Mouse (Mus musculus) heart, embryonic 16.5 days (tissue): Measurements from ENCODE around the gene Zdhhc18. TPM values are rescaled to one million over a fixed set of nuclear protein-coding genes. Genes with fewer than 3 reads are reported as not detected.
"Not testable (repeated sequence)": the region's sequence is repeated elsewhere in the genome, so short reads cannot be mapped to it uniquely, and the experiment has no call there.

ENCODE experiments used
- ATAC-seq: fragments of 200-750 bp; cut with Nextera tagmentation; replicated peaks from 2 replicates; pipeline ENCODE4 v1.8.0; 2017; ENCODE audit warnings: moderate number of reproducible peaks; ENCODE audit not compliant: insufficient read depth, low FRiP score; ENCODE audit errors: extremely low read depth
- H3K27ac ChIP-seq: fragments of 300-500 bp; sonication (generic); 2 replicates; pipeline ENCODE4 v1.5.1; 2014; ENCODE audit warnings: mild to moderate bottlenecking, low read length, control low read depth, moderate library complexity
- H3K27me3 ChIP-seq: fragments of 300-500 bp; sonication (generic); 2 replicates; pipeline ENCODE4 v1.6.1; 2014; ENCODE audit warnings: low read length, mixed read lengths; ENCODE audit not compliant: control insufficient read depth, insufficient read depth
- H3K36me3 ChIP-seq: fragments of 300-500 bp; sonication (generic); 2 replicates; pipeline ENCODE4 v1.6.1; 2014; ENCODE audit not compliant: control insufficient read depth, insufficient read depth
- H3K4me1 ChIP-seq: fragments of 300-500 bp; sonication (generic); 2 replicates; pipeline ENCODE4 v1.6.1; 2014; ENCODE audit warnings: low read length, mixed read lengths; ENCODE audit not compliant: control insufficient read depth, insufficient read depth
- H3K4me2 ChIP-seq: fragments of 300-500 bp; sonication (generic); 2 replicates; pipeline ENCODE4 v1.6.1; 2014; ENCODE audit warnings: low read depth, mild to moderate bottlenecking, control low read depth, low read length
- H3K4me3 ChIP-seq: fragments of 300-500 bp; sonication (generic); 2 replicates; pipeline ENCODE4 v1.5.1; 2014; ENCODE audit warnings: mild to moderate bottlenecking, control low read depth, low read length
- H3K9ac ChIP-seq: fragments of 300-500 bp; sonication (generic); 2 replicates; pipeline ENCODE4 v1.6.1; 2014; ENCODE audit warnings: low read length, control low read depth
- H3K9me3 ChIP-seq: fragments of 300-500 bp; sonication (generic); replicated peaks from 2 replicates; pipeline ENCODE4 v1.6.1; 2016; ENCODE audit warnings: low read length; ENCODE audit not compliant: control insufficient read depth
- WGBS: fragments of 180-500 bp; shearing (Covaris S2); extraction: QIAGEN DNeasy Blood & Tissue Kit; methylation state at CpG from one replicate; pipeline ENCODE4 v1.1.7; 2014; 5-methylcytosine and 5-hydroxymethylcytosine counted together
- polyA plus RNA-seq: library from polyadenylated mRNA; unstranded; fragments of >200 nt; fragmentation: Nextera tagmentation; extraction: Ambion mirVana; gene quantifications from 2 replicates; pipeline ENCODE4 v1.2.1, GENCODE M21; 2015

Zdhhc18 gene
- polyA plus RNA-seq, 1 experiment from 2014 or later = 2.2 TPM

DNA sequence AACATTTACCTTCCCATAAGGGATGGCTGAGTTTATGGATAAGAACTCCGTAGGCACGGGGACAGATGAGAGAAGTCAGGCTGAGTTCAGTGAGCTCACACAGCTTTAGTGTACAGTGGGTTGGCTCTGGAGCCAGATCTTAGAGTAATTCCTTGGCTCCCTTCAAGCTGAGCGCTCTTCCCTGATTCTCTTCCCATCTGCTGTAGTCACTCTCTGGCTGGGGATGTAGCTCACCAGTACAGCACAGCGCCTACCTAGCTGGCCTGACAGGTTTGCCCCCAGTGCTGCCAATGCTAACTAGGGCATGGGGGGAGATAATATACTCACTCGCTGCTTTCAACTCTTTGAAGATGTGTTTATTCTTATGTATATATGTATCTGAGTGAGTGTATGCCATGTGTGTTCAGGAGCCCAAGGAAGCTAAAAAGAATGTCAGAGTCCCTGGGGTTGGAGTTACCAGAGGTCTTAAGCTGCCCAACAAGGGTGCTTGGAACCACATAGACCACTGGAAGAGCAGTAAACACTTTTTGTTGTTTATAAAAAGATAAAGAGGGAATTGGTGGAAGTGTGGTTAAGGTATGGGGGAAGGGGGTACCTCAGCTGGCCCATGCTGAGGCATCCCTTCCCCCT is 8.0 kb upstream of the Zdhhc18 start:
- no peak overlapping the region for H3K9ac ChIP-seq
- H3K4me1 ChIP-seq = peaks cover 27% of the 10 kb centered on the region
- H3K36me3 ChIP-seq = 0 out of 2 replicates have a peak, but pooled peaks cover 6% of the 10 kb centered on the region
- H3K27ac ChIP-seq = no peak overlapping the region
- no peaks in the 10 kb centered on the region for H3K27me3 ChIP-seq
- H3K4me3 ChIP-seq = no peak overlapping the region
- H3K9me3 ChIP-seq = no peaks in the 10 kb centered on the region
- WGBS = 54% methylated on average over 5 of the region's 5 CpGs
- no peak for ATAC-seq
- no peak overlapping the region for H3K4me2 ChIP-seq

GRCm38 (mm10) chr4:133656997-133657396 is 7.0 kb upstream of the Zdhhc18 start:
- Histone ChIP-seq H3K9ac (no peak overlapping the region), H3K36me3 (0 out of 2 replicates have a peak, but pooled peaks cover 2% of the 10 kb centered on the region), H3K4me3 (no peak overlapping the region), H3K4me1 (peaks cover 27% of the 10 kb centered on the region), H3K27me3 (no peaks in the 10 kb centered on the region), H3K27ac (no peak overlapping the region), H3K9me3 (no peaks in the 10 kb centered on the region), H3K4me2 (no peak overlapping the region)
- no peak for ATAC-seq
- WGBS = 21% methylated on average over 4 of the region's 4 CpGs

DNA sequence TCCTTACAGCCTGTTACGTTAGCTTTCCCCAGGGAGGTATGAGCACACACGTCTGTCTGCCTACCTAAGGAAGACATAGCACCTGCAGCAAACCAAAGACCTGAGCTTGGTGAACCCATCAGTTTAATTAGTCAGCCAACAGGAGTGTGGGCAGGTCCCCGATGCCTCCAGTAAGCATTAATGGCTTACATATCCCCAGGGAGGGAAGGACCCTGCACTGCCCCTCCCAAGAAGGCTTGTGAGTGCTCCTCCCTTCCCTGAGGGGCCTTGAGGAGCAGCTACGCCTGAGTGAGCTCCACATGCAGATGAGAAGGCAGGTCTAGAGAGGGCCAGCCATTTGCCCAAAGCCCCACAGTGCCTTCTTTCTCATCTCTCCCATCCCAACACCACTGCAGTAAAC is 6.3 kb upstream of the Zdhhc18 start:
- peaks cover 26% of the 10 kb centered on the region for H3K4me1 ChIP-seq
- no peak overlapping the region for H3K27ac ChIP-seq
- no peak for ATAC-seq
- no peak overlapping the region for H3K4me2 ChIP-seq
- no peaks in the 10 kb centered on the region for H3K9me3 ChIP-seq
- H3K4me3 ChIP-seq = no peak overlapping the region
- H3K9ac ChIP-seq = no peak overlapping the region
- 67% methylated on average over 4 of the region's 4 CpGs for WGBS
- no peaks in the 10 kb centered on the region for H3K36me3 ChIP-seq
- no peaks in the 10 kb centered on the region for H3K27me3 ChIP-seq

DNA sequence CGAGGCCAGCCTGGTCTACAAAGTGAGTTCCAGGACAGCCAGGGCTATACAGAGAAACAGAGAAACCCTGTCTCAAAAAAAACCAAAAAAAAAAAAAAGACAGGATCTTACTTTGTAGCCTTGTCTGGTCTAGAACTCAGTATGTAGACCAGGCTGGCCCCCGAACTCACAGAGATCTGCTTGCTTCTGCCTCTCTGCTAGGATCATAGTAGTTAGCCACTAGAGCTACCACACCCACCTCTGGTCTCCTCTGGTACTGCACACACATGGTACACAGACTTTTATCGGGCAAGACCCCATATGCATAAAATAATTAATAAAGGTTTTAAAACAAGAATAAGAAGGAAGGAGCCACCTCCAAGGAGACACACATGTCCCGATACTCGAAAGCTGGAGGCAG is 4.1 kb upstream of the Zdhhc18 start:
- not testable (repeated sequence) for H3K9ac ChIP-seq, H3K27me3 ChIP-seq, H3K9me3 ChIP-seq, H3K4me3 ChIP-seq, H3K4me2 ChIP-seq, H3K4me1 ChIP-seq, ATAC-seq, H3K27ac ChIP-seq, H3K36me3 ChIP-seq
- 83% methylated on average over 5 of the region's 5 CpGs for WGBS

GRCm38 (mm10) chr4:133652746-133653145 is 2.8 kb upstream of the Zdhhc18 start:
- WGBS = 73% methylated on average over 10 of the region's 10 CpGs
- no peak overlapping the region for H3K27ac ChIP-seq

GRCm38 (mm10) chr4:133651986-133652385 is 2.0 kb upstream of the Zdhhc18 start:
- Histone ChIP-seq H3K4me2 (no peak overlapping the region), H3K9me3 (no peaks in the 10 kb centered on the region), H3K27ac (no peak overlapping the region), H3K4me1 (no peaks in the 10 kb centered on the region), H3K36me3 (no peaks in the 10 kb centered on the region), H3K9ac (no peak overlapping the region), H3K4me3 (no peak overlapping the region), H3K27me3 (no peaks in the 10 kb centered on the region)
- ATAC-seq = no peak
- 51% methylated on average over 4 of the region's 4 CpGs for WGBS

More at GRCm38 (mm10) chr4:133652746-133653145, 2.8 kb upstream of the Zdhhc18 start:
- Histone ChIP-seq H3K36me3 (no peaks in the 10 kb centered on the region), H3K9me3 (no peaks in the 10 kb centered on the region), H3K4me1 (no peaks in the 10 kb centered on the region), H3K4me2 (no peak overlapping the region), H3K9ac (no peak overlapping the region), H3K4me3 (no peak overlapping the region), H3K27me3 (no peaks in the 10 kb centered on the region)
- ATAC-seq = no peak

GRCm38 (mm10) chr4:133651445-133651844 is 1.5 kb upstream of the Zdhhc18 start:
- Histone ChIP-seq H3K36me3 (no peaks in the 10 kb centered on the region), H3K9me3 (no peaks in the 10 kb centered on the region), H3K27ac (no peak overlapping the region), H3K9ac (no peak overlapping the region), H3K4me2 (no peak overlapping the region), H3K27me3 (no peaks in the 10 kb centered on the region), H3K4me1 (no peaks in the 10 kb centered on the region), H3K4me3 (no peak overlapping the region)
- 50% methylated on average over 10 of the region's 10 CpGs for WGBS
- ATAC-seq = no peak

GRCm38 (mm10) chr4:133649464-133649863 is 490 bp downstream of the Zdhhc18 start:
- Histone ChIP-seq H3K4me3 (peak overlapping the region; percentile 31), H3K4me2 (peak overlapping the region; percentile 36), H3K9ac (peak overlapping the region; percentile 27), H3K27ac (0 out of 2 replicates have a peak overlapping the region, but pooled peaks have one; percentile 24)
- not testable (repeated sequence) for ATAC-seq, H3K36me3 ChIP-seq, H3K27me3 ChIP-seq, H3K9me3 ChIP-seq, H3K4me1 ChIP-seq
- 73% methylated on average over 5 of the region's 5 CpGs for WGBS

GRCm38 (mm10) chr4:133645680-133646079 is 4.3 kb downstream of the Zdhhc18 start:
- H3K4me2 ChIP-seq = 0 out of 2 replicates have a peak overlapping the region, but pooled peaks have one; percentile 10
- H3K4me1 ChIP-seq = peaks cover 3% of the 10 kb centered on the region; the same call in 1 of the 2 replicates
- 41% methylated on average over 21 of the region's 21 CpGs for WGBS
- H3K27ac ChIP-seq = no peak overlapping the region
- no peak overlapping the region for H3K4me3 ChIP-seq
- no peak overlapping the region for H3K9ac ChIP-seq
- peaks cover 15% of the 10 kb centered on the region for H3K9me3 ChIP-seq
- H3K36me3 ChIP-seq = no peaks in the 10 kb centered on the region
- no peaks in the 10 kb centered on the region for H3K27me3 ChIP-seq
- ATAC-seq = no peak
